Mouse (Mus musculus) layer of hippocampus, postnatal 25 days (tissue): ENCODE results near the gene Slf2. TPM values are rescaled to one million over a fixed set of nuclear protein-coding genes. Genes with fewer than 3 reads are reported as not detected.

Source experiments
- DNase-seq, 2 experiments: peaks; one replicate each; pipeline ENCODE4 v3.0.0; 2022; ENCODE audit warnings: mixed read lengths in 2 of 2, low spot score in 1 of 2; ENCODE audit errors: extremely low spot score in 1 of 2
- total RNA-seq, 2 experiments: library from RNA; stranded (reverse); gene quantifications; 2 replicates each; pipeline ENCODE4 v1.2.3; 2021

Slf2 gene
- total RNA-seq, 2 experiments from 2014 or later: 31.8 to 39.3 TPM

DNA sequence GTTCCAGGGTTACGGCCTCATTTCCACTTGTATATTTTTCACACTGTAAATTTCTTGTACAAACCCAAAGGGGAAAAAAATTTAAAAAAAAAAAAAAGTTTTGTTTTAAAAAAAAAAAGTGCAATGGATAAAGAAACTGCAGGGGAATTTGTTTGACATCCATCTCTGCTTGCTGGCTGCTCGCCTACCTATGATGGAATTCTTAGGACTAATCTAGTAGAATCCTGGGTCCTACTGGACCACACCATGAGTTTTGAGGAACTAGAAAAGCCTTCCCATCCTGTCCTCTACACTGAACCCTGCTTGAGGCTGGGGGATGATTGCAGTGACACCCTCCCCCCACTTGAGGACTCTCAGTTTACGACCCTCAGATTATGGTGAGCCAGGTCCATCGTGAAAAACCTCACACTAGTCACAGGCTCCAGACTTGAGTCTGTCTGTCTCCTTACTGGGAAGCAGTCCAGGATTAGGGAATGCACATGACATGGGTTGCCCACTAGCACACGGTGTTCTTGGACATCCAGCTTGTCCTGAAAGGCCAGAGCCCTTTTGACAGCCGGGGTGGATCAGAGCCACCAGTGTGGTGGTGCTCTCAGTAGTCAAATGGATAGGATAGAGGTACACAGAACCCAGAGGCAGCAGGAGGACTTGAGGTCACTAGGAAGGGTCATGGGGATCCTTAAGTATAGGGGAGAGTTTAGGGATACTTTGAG is 96.2 kb downstream of the Slf2 start:
- DNase-seq: no peak

- DNase-seq: no peak
Measured at GRCm38 (mm10) chr19:45027848-45028247, 96.9 kb downstream of the Slf2 start.

DNA sequence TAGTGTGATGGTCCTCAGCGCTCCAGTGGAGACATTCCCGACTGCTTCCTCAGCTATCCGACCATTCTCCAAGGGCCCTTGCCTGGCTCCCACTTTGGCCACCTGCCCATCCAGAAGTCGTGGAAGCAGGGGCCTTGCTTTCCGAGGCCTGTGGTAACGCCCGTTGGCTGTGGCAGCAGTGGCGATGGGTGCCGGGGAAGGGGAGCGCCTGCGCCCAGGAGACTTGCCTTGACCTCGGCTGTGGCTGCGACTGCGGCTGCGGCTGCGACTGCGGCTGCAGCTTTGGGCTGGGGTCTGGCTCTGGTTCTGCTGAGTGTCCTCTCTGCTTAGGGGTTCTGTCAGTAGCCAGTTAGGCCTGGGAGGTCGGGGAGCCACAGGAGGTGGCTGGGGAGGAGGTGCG is 97.8 kb downstream of the Slf2 start:
- DNase-seq: no peak

DNA sequence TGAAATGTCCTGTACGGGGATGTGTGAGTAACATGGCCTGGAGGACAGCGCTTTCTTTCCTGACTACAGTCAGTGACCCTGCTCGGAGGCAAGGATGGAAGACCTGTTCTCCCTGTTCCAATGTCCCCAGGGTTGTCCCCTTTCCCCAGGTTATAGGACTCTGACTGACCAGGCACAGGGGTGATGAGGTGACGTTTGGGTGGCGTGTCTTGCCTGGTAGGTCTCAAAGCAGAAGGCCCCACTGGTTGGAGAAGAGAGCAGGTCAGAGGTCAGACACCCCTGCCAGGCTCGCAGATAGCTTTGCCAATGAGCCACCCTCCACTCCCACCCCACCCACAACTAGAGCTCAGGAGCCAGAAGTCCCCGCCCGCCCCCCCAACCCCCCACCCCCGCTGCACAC is 98.6 kb downstream of the Slf2 start:
- DNase-seq: no peak

DNA sequence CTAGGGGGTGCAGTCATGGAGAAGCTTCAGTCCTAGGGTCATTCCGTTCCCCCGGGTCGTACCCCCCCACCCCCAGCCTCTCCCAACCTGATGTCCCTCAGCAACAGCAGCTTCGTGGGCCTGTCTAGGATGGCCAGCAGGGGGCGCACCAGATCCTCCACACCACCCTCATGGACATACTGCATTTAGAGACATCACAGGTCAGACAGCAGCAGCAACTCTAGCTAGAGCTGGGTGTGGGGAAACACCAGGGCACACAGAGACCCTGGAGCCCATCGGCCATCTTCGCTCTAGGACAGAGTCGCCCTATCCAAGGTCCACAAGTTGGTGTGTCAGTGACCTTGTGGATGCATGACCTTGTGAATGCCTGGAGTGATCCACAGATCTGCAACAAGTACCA is 99.2 kb downstream of the Slf2 start:
- peak in 1 of 2 experiments; percentile 71 for DNase-seq

DNA sequence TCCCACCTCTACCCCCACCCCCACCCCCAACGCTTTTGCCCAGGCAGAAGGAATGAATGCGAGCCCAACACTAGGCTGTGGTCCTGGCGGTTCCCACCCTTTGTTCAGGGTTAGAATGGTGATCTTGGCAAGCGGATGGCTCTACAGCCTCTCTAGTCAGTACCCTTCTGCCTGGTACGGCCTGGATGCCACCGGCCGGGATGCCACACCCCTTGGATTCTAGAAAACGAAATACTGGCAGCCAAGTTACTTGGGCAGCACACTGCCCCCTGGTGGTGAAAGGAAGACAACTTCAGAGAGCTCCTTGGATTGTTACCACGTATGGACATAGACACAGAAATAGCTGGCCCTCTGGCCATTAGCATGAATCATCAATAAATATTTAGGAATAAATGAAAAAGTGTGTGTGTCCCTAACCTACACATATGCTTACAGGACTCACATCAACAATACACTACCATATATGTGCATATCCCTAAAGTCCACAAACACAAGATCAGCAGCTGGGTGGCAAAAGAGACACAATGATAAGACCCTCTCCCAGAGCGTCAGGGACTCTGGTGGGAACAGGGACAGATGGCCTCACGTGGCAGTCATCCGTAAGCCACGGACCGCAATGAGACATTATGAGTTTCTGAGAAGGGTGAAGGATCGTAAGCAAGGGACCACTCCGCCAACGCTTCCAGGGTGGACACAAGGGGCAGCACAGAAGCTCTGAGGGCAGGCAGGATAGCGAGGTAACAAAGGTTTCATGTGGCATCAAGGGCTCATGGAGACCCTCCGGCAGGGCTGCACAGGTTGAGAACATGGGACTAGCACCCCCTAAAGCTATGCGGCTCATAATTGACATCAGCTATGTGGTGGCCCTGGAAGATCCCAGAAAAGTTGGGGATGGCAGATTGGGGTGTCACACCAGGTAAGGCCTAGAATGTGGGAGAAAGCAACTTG is 100.1 kb downstream of the Slf2 start:
- peak in 1 of 2 experiments; percentile 77 for DNase-seq

GRCm38 (mm10) chr19:45031780-45032179 is 100.8 kb downstream of the Slf2 start:
- peak in 1 of 2 experiments; percentile 72 for DNase-seq

Other genes starting within 250 kb of the Slf2 start
- under 1 TPM; 0.30 to 0.52 TPM for gene Pax2, start 175.1 kb upstream of the Slf2 start, total RNA-seq
- 10 to 100 TPM; 24.8 to 29.1 TPM for gene Sema4g, start 58.0 kb downstream of the Slf2 start, total RNA-seq
- gene Twnk, start 74.5 kb downstream of the Slf2 start, total RNA-seq: 10 to 100 TPM; 15.4 to 15.5 TPM
- 10 to 100 TPM; 43.8 to 45.0 TPM for gene Mrpl43, start 75.3 kb downstream of the Slf2 start, total RNA-seq
- gene Lzts2, start 83.3 kb downstream of the Slf2 start, total RNA-seq: 10 to 100 TPM; 27.3 to 29.3 TPM
- gene Pdzd7, start 114.6 kb downstream of the Slf2 start, total RNA-seq: 1 to 10 TPM; 1.8 to 2.9 TPM
- gene Sfxn3, start 116.4 kb downstream of the Slf2 start, total RNA-seq: 100 to 1,000 TPM in 1 of 2 experiments, 10 to 100 TPM in 1; 89.0 to 105 TPM
- 1 to 10 TPM; 1.2 to 1.7 TPM for gene Kazald1, start 144.1 kb downstream of the Slf2 start, total RNA-seq
- not detected for gene Tlx1, start 219.5 kb downstream of the Slf2 start, total RNA-seq